Mouse (Mus musculus) megakaryocyte, embryonic 14.5 days (primary cell): ENCODE measurements around the gene Map2k1.
A peak's percentile ranks its signal among the peaks of the same experiment; 100 is the strongest.

Source experiments
- FLI1 ChIP-seq: IDR thresholded peaks from 2 replicates; pipeline ENCODE4 v1.6.1; 2012; ENCODE audit warnings: low read length, inconsistent platforms, mixed read lengths
- GATA1 ChIP-seq: IDR thresholded peaks from 3 replicates; pipeline ENCODE4 v1.6.1; 2012; ENCODE audit warnings: mixed read lengths, low read length, inconsistent platforms, borderline replicate concordance

DNA sequence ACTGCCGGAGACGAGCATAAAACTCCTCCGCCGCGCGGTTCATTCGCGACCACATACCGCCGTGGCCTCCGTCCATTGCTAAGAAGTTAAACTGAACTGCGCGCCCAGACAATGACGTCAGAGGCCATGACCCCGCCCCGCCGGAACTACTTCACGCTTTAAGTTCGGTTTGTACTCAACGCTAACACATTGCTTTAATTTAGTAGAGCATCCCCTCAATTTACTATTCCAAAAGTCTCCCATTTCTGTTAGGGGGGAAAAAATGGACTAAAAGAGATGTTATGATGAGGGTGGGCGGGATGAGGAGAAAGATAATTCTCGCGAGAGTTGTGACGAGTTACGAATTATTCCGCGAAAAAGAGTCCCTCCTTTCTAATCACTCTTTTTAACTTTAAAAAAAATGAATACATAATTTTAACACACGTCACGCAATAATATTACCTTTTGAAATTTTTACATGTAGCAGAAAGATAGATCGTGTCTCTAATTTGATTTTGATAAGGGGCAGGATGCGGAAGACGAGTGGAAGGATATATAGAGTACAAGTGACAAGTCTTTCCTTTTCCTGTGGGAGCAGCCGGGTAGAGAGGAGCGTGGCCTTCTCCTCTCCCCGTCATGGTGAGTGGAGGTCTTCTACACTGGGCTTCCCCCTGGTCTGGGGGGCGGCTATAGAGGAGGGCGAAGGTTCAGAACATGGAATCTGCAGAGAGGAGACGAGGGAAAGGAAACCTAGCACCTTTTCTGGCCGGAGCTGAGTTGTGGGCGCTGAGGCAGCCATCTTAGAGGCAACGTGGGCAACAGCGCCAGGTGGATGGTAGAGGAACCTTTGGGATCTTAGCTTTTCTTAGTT lies 80.4 kb downstream of the Map2k1 start, which contains the start of the genes Zwilch and Rpl4:
- TF ChIP-seq GATA1 (peak; percentile 78; the same call in 2 of the 3 replicates), FLI1 (no peak)
